Mouse (Mus musculus) v-Abl transformed pro-B cells (cell line): ENCODE measurements at regions not wholly inside any gene's neighbourhood (a gene's known extent, or its start where the extent isn't known, plus 50 kb on each side); places are given as distances from the start of the nearest gene placed in this dataset.

Source experiments
- in situ Hi-C, 2 experiments: fragments of 400-800 bp; cut with MboI; formaldehyde crosslinking; loops; one replicate each; pipeline ENCODE4 v1.15.1; 2025; ENCODE audit not compliant: unreplicated experiment in 2 of 2

- in situ Hi-C loops = no loop called here
Measured at GRCm38 (mm10) chr9:31794911-31795310, 118.4 kb downstream of the Barx2 start.

DNA sequence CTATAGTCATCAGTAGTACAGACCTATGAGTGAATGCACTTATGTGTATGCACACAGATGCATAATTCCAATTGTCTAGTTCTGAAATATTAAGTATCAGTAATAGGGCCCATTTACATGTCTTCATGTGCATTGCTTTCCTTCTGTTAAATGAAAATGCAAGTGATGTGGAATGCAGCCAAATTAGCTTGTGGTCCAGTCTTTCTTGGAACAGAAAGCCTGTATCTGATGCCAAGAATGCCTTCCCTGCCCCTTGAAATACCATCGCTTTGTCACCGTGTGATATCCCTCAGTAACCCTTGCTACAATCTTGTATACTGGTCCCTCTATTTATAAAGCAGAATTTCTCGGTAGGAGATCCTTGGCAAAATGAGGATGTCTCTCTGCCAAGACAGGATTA, 137.3 kb downstream of the Barx2 start:
- in situ Hi-C loops = no loop called here

DNA sequence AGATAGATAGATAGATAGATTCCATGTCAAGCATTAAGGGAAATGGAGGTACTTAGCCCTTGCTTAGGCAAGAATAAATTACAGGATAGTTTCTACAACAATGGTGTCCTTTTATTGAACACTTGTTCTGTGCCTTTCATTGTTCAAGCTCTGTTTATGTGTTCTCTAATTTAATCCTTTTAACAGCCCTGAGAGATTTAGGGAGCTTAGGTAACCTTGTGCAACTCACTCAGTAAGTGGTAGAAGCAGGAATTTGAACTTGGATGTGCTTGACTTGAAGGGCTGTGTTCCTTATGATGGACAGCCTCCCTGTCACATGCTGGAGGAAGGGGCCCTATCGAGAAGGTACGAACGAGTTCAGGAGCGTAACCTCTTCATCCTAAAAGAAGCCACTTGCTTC, 147.9 kb downstream of the Barx2 start:
- in situ Hi-C loops = no loop called here

DNA sequence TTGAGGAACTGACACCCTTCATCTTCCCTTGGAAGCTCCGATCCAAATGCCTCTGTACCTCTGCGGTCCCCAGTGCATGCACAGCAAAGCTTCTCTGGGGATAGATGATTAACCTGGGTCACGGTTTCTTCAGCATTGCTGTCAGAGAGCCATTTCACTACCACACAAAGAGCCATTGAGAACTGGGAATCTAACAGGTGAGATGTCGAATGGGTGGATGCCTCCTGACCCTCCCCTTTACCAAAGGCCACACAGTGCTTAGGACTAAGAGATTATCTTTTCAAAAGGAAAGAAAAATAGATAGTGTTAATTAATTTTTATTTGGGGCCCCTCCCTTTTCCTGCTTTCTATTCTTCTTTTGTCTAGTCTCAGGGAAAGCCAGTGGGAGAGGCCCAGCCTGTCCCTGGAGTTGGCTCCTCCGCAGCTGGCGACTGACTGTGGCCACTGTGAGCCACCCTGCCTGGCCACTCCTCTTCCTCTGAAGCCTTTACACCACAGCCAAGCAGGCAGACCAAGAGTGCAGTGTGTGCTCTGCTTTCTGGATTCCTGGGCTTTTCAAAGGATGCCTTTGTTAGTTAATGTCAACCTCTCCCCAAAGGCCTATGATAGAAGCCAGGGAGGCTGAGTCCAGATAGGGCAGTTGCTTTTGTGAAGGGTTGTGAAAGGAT, 155.2 kb downstream of the Barx2 start:
- in situ Hi-C loops = no loop called here

DNA sequence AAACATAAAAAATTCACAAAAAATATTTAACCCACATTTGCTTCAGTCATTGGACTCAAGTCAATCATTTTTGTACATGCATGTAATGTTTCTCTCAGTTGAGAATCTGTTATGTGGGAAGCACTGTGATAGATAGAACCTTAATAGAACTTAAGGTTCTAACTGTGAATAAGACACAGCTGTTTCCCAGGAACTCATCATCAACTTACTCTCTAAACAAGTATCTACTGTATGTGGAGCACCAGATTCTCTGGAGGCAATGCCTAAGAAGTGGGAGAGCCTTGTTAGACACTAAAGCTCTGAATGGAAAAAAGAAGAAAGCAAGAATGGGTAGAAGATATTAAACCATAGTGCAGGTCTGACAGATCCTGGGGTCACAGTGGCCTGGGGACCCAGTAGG, 182.8 kb downstream of the Barx2 start:
- in situ Hi-C loops = no loop called here

DNA sequence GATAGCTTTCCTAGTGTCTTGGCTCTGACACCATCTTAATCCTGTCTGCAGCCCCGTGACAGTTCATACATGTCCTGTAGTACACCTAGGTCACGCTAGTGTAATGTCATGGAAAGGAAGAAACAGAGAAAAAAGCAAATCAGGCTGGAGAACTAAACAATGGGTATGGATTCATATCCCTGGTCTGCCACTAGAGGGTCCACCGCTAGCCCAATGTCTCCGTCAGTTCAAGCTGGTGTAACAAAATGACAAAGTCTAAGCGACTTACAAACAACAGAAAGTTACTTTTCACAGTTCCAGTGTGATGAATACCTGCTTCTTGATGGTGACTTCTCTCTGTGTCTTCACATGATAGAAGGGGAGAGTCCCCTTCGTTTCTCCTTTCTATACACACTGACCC, 194.0 kb downstream of the Barx2 start:
- in situ Hi-C loops = no loop called here

GRCm38 (mm10) chr9:31710022-31710421, 203.2 kb downstream of the Barx2 start:
- in situ Hi-C loops = no loop called here

- in situ Hi-C loops = no loop called here
Measured at GRCm38 (mm10) chr9:31706688-31707087, 206.6 kb downstream of the Barx2 start.

- in situ Hi-C loops = no loop called here
Measured at GRCm38 (mm10) chr9:31690921-31691475, 222.3 kb downstream of the Barx2 start.

DNA sequence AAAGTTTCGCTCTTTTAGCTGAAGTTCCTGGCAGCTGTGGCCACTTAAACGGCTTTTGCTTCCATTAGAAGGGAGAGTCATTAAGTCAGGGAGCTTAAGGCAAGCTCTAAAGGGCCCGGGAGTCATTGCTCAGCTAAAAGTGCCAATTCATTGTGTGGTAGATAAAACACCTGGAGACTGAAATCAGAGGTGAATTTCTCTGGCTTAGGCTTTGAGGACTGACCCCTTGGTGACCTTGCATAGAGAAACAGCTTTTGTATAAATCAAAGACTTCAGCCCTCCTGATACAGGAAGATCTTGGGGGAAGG, 224.1 kb upstream of the Tmem45b start:
- in situ Hi-C loops = no loop called here

DNA sequence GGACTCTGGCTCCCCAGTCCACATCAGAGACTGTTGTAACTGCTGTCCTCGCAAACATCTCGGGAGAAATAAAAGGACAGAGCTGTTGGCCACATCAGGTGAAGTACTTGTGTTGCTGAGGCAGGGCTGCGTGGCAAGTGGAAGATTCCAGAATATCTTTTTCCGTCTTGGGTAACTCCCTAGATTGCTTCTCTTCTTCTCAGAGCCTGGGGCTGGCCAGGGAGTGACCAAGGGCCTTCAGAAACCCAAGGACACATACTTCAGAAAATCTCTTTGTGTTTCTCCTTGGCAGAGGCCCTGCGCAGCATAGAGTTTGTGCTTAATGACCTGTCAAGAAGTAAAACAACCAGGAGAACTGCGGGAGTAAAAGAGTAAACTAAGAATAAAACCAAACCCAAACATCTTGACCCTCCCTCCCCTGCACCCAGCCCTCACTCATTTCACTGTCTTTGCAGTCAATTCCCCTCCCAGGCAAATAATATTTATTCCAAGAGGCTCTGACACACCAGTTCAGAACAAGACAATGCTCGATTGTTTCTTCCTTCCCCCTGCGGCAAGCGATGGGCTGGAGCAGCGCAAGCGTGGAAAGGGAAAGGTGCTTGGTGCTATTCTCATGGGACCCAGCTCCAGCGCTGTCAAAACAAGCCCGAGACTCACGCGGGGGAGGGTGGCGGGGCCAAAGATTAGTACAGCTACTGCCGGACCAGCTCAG, 223.6 kb upstream of the Tmem45b start:
- in situ Hi-C loops = no loop called here

- in situ Hi-C loops = no loop called here
Measured at GRCm38 (mm10) chr9:31686466-31686865, 222.2 kb upstream of the Tmem45b start.

DNA sequence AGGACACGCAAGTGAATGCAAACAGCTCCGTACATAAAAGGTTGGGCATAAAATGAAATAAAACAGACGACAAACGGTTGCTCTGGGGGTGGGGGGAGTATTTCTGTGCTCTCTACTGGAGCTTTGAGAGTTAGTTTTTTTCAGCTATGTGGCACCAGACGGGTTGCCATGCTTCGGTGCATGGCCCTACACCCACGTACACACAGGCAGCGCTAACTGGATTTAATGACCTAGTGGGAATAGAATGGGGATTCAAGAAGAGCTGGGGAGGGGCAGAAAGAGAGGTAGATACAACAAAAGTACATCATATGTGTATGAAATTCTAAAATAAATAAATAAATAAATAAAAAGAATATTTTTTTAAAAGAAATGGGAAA, 220.5 kb upstream of the Tmem45b start:
- in situ Hi-C loops = no loop called here

DNA sequence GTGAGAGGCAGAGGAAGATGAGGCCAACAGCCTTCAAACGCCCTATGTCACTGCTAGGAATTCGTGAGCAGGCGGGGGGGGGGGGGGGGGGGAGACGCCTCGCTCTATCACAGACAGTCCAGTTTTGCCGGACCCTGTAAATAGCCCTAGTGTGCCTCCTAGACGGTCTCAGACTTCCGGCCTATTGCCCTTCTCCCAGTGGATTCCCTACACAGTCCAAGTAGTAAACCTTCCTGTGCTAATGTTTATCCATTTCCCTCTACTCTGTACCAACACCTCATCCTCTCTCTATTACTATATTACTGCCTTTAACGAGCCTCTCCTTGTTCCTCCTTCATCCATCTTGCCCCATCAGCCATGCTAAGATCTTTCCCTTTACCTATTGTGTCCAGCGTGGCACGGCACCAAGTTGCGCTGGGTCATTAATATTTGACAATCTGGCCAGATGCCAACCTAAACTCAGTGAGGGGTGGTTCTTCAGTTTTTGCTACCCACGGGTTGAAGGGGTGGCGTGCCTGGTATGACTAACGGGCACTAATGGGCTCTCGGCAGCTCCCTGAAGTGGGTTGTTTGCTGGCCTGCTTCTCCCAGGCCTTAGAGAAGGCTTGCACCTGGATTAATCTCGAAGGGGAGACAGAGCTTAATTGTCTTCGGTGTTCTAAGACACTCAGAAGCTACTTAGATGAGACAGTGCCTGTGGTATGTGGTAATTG, 220.0 kb upstream of the Tmem45b start:
- in situ Hi-C loops = no loop called here

DNA sequence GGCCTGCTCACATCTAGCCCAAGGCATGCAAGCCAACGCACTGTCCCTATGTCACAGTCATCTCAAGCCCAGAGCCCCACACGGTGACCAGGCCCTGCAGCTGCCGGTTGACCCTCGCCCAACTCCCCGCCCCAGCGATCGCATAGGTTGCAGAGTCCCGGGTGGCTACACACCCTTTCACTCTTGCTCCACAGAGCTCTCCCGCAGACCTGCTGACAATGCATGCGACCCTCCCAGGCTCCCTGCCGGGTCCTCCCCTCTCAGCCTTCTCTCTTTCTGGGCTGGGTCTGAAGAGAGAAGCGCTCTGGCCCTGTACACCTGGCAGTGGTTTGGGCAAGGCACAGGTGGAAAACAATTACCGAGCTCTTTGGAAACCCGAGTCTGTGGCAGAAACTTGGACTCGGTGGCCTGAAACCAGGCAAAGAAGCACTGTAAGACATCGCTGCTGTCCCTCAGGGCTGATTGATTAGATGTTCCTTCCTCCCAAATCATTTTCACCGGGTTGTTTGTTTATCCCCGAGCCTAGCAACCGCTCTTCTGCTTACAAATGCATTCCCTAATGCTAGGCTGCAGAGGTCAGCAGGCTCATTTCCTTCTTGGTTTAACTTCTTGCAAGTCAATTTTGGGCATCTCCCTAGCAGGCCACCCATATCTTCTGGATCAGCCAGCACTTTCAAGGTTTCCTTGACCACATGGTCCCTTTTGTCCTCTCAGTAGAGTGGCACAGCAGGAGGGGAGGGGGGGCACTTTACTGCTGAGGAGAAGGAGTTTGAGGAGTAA, 219.2 kb upstream of the Tmem45b start:
- in situ Hi-C loops = no loop called here

DNA sequence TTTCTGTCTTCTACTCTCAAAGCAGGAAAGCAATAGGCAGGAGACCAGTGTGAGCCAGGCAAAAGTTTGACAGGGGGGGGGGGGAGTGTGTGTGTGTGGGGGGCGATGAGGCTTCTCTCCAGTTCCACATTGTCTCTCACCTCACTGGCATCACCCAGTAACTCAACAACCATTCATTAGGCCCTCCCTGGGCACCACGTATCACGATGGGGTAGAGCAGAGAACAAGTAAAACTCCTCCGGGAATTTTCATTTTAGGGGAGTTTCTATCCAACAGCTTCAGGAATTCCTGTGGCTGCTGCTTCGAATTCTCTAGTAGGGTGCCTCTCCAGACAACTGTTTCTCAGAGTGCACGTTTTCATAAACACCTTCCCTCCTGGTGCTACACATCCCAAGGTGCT, 218.6 kb upstream of the Tmem45b start:
- in situ Hi-C loops = no loop called here

- in situ Hi-C loops = no loop called here
Measured at GRCm38 (mm10) chr9:31677150-31677549, 212.9 kb upstream of the Tmem45b start.

DNA sequence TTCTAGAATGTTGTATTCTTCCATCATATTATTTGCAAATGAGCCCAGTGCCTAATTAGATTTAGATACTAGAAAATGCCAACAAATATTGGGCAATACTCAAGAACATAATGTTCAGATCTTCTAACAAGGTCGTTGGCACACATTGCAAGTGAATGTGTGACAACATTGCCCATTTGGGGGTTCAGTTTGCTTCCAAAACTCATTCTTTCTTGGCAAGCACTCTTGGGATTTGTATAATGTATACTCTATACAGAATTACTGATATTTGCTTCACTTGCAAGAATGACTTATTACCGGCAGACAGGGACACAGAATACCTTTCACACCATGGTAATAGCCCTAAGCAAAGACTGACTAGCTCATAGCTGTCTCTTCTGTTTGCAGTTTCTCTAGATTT, 194.8 kb upstream of the Tmem45b start:
- in situ Hi-C loops = no loop called here

DNA sequence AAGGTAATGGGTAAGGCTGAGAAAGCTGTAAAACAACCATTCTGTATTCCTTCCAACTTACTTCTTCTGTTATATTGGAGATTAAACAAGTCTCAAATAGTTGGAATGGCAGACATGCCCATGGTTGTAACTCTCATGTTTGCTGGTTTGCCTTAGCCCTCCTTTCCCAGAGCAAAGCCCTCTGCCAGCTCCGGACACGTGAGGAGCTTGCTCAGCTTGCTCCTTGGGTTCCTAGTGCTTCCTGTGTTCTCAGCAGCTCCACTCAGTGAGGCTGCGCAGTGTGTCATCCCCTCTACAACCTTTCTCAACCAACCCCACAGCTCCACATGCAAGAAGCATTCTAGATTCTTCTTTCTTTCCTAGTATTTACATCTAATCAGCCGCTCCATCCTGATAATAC, 193.3 kb upstream of the Tmem45b start:
- in situ Hi-C loops = no loop called here

DNA sequence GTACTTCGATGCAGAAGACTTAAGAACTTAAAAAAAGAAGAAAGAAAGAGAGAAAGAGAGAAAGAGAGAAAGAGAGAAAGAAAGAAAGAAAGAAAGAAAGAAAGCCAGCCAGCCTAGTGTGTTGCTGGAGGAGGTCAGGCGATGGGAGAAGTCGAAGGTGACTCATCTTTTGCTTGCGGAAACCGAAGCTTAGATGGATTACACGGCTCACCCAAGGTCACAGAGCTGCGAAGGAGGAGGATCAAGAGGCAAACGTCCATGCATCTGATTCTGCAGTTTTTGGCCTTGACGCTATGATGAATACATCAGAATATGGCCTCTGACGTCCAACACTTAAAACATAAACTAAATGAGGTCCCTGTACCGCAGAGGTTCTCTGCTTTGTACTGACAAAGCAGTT, 192.4 kb upstream of the Tmem45b start:
- in situ Hi-C loops = no loop called here

GRCm38 (mm10) chr9:31654747-31655146, 190.5 kb upstream of the Tmem45b start:
- in situ Hi-C loops = no loop called here
